Mouse (Mus musculus) heart, embryonic 11.5 days (tissue): ENCODE measurements at regions not wholly inside any gene's neighbourhood (a gene's known extent, or its start where the extent isn't known, plus 50 kb on each side); places are given as distances from the start of the nearest gene placed in this dataset. TPM values are rescaled to one million over a fixed set of nuclear protein-coding genes. Genes with fewer than 3 reads are reported as not detected.

Source experiments
- microRNA-seq: library from miRNA; unstranded; fragments of <30 nt; microRNA quantifications from one replicate; pipeline ENCODE4, GENCODE M21; 2016; ENCODE audit warnings: borderline number of aligned reads

Small RNAs in the stretch of these regions (microRNA-seq; reads per million reads assigned to microRNA genes)
- not detected for gene Gm27760
